Mouse (Mus musculus): ENCODE measurements at regions not wholly inside any gene's neighbourhood (a gene's known extent, or its start where the extent isn't known, plus 50 kb on each side); places are given as distances from the start of the nearest gene placed in this dataset.

DNA sequence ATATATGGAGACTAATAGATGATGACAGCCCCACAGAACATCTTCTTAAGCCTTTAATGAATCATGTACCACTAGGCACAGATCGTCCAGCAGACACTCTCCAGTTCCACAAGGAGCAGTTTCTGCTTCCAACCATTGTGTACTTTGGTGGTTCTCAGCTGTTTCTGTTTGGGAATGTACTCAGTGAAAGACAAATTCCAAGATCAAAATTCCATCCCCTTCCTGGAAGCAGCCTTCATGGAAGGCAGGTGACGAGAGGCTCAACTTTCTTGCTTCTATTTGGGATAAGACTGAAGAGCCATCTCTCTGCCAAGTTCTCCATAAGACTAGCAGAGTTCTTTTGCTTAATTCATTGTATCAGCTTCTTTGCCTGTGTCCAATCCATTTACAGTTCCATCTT, 444.0 kb upstream of the Klf4 start:
- TF ChIP-seq CTCF (IDR thresholded peaks at IDR 0.05; ENCODE audit: extremely low read depth, insufficient read depth, low read length), result no peak
- TF ChIP-seq POLR2A (IDR thresholded peaks at IDR 0.05; ENCODE audit: extremely low read depth, insufficient read depth, low read length), result no peak
